Mouse (Mus musculus) C2C12 (cell line): ENCODE measurements at regions not wholly inside any gene's neighbourhood (a gene's known extent, or its start where the extent isn't known, plus 50 kb on each side); places are given as distances from the start of the nearest gene placed in this dataset.
"Not testable (repeated sequence)": the region's sequence is repeated elsewhere in the genome, so short reads cannot be mapped to it uniquely, and the experiment has no call there.

Experiments
- CEBPB ChIP-seq: IDR thresholded peaks from one replicate; pipeline ENCODE4 v1.6.1; 2011; ENCODE audit warnings: low read depth, mild to moderate bottlenecking, control low read depth, moderate library complexity
- CTCF ChIP-seq: IDR thresholded peaks from one replicate; pipeline ENCODE4 v1.5.1; 2011; ENCODE audit not compliant: control insufficient read depth, insufficient read depth, insufficient read length
- USF1 ChIP-seq: IDR thresholded peaks from one replicate; pipeline ENCODE4 v1.6.1; 2011; ENCODE audit warnings: low read depth, mild to moderate bottlenecking, control low read depth, moderate library complexity

- TF ChIP-seq CTCF, USF1, CEBPB: not testable (repeated sequence)
Measured at GRCm38 (mm10) chrX:50602461-50602875, 174.2 kb upstream of the Olfr1324 start.
